Mouse (Mus musculus): ENCODE data around the gene Nedd9. TPM values are rescaled to one million over a fixed set of nuclear protein-coding genes. Genes with fewer than 3 reads are reported as not detected.

Nedd9 gene
- polyA plus RNA-seq, 1 experiment from 2014 or later, result 19.5 TPM

Other genes starting within 250 kb of the Nedd9 start
- 14.6 and 15.6 TPM in 2 replicates for gene Smim13, start 237.5 kb downstream of the Nedd9 start, polyA plus RNA-seq (2015; fragmentation: Nextera tagmentation; extraction: Ambion mirVana)
- not detected in 2 replicates for gene Gm17364, start 213.4 kb downstream of the Nedd9 start, polyA plus RNA-seq (2015; fragmentation: Nextera tagmentation; extraction: Ambion mirVana)
- gene Tmem170b, start 118.5 kb upstream of the Nedd9 start, polyA plus RNA-seq (2015; fragmentation: Nextera tagmentation; extraction: Ambion mirVana), result 28.0 and 31.1 TPM in 2 replicates

Measured in forebrain, embryonic 13.5 days (tissue).